Mouse (Mus musculus) heart, postnatal 0 days (tissue): ENCODE measurements around the gene Pspc1. TPM values are rescaled to one million over a fixed set of nuclear protein-coding genes. Genes with fewer than 3 reads are reported as not detected.
"Not testable (repeated sequence)": the region's sequence is repeated elsewhere in the genome, so short reads cannot be mapped to it uniquely, and the experiment has no call there.

ENCODE experiments used
- ATAC-seq: fragments of 200-750 bp; cut with Nextera tagmentation; 2 replicates; pipeline ENCODE4 v1.8.0; 2017; ENCODE audit warnings: low read depth, moderate number of reproducible peaks, moderate library complexity; ENCODE audit not compliant: insufficient read depth
- DNase-seq: peaks from one replicate; pipeline ENCODE4 v3.0.0-alpha.2; 2016; ENCODE audit warnings: low spot score
- H3K27ac ChIP-seq: fragments of 300-500 bp; sonication (generic); 2 replicates; pipeline ENCODE4 v1.5.1; 2014; ENCODE audit warnings: low read depth, mild to moderate bottlenecking
- H3K27me3 ChIP-seq: fragments of 300-500 bp; sonication (generic); 2 replicates; pipeline ENCODE4 v1.6.1; 2014; ENCODE audit warnings: low read length, mixed read lengths; ENCODE audit not compliant: control insufficient read depth, insufficient read depth
- H3K36me3 ChIP-seq: fragments of 300-500 bp; sonication (generic); replicated peaks from 2 replicates; pipeline ENCODE4 v1.6.1; 2014; ENCODE audit warnings: low read length, mixed read lengths; ENCODE audit not compliant: control insufficient read depth, insufficient read depth
- H3K4me1 ChIP-seq: fragments of 300-500 bp; sonication (generic); 2 replicates; pipeline ENCODE4 v1.6.1; 2014; ENCODE audit warnings: antibody characterized with exemption; ENCODE audit not compliant: control insufficient read depth, insufficient read depth
- H3K4me2 ChIP-seq: fragments of 300-500 bp; sonication (generic); 2 replicates; pipeline ENCODE4 v1.6.1; 2014; ENCODE audit warnings: low read depth, mild to moderate bottlenecking, low read length, moderate library complexity
- H3K4me3 ChIP-seq: fragments of 300-500 bp; sonication (generic); 2 replicates; pipeline ENCODE4 v1.5.1; 2014; ENCODE audit warnings: low read depth, low read length
- H3K9ac ChIP-seq: fragments of 300-500 bp; sonication (generic); replicated peaks from 2 replicates; pipeline ENCODE4 v1.6.1; 2014; ENCODE audit warnings: low read depth, low read length, mixed read lengths
- H3K9me3 ChIP-seq: fragments of 300-500 bp; sonication (generic); replicated peaks from 2 replicates; pipeline ENCODE4 v1.6.1; 2016; ENCODE audit warnings: low read length; ENCODE audit not compliant: control insufficient read depth
- CTCF ChIP-seq: IDR thresholded peaks from 2 replicates; pipeline ENCODE4 v1.5.1; 2016; ENCODE audit warnings: antibody characterized with exemption, control low read depth, low read depth
- EP300 ChIP-seq: IDR thresholded peaks from 2 replicates; pipeline ENCODE4 v1.6.1; 2016; ENCODE audit warnings: antibody characterized with exemption, low read depth
- WGBS: fragments of 180-500 bp; shearing (Covaris S2); extraction: QIAGEN DNeasy Blood & Tissue Kit; methylation state at CpG from one replicate; pipeline ENCODE4 v1.1.7; 2014; 5-methylcytosine and 5-hydroxymethylcytosine counted together
- polyA plus RNA-seq: library from polyadenylated mRNA; unstranded; fragments of >200 nt; fragmentation: Nextera tagmentation; extraction: Ambion mirVana; gene quantifications from 2 replicates; pipeline ENCODE4 v1.2.1, GENCODE M21; 2015
- total RNA-seq: library from RNA; depleted of rRNA; stranded (reverse); fragments of >200 nt; gene quantifications from 2 replicates; pipeline ENCODE4 v1.2.3, GENCODE M21; 2014; ENCODE audit warnings: low replicate concordance

Gene Pspc1
- total and polyA plus RNA-seq, 2 experiments from 2014 or later = 14.0 to 22.4 TPM

- Histone ChIP-seq H3K27ac (peak overlapping the region; percentile 95), H3K4me1 (peaks cover 11% of the 10 kb centered on the region), H3K9me3 (no peaks in the 10 kb centered on the region), H3K9ac (0 out of 2 replicates have a peak overlapping the region, but pooled peaks have one; percentile 26), H3K36me3 (no peaks in the 10 kb centered on the region), H3K4me2 (peak overlapping the region; percentile 91), H3K27me3 (no peaks in the 10 kb centered on the region), H3K4me3 (peak overlapping the region; percentile 86)
- no peak for DNase-seq
- ATAC-seq = no peak
- WGBS = 21% methylated on average over 3 of the region's 3 CpGs
- TF ChIP-seq EP300 (no peak), CTCF (no peak)
Observed at GRCm38 (mm10) chr14:56778933-56779300, 801 bp upstream of the Pspc1 start.

GRCm38 (mm10) chr14:56777360-56778136 lies 568 bp downstream of the Pspc1 start:
- ATAC-seq = peak; percentile 44
- Histone ChIP-seq H3K27ac (peak overlapping the region; percentile 95), H3K36me3 (no peaks in the 10 kb centered on the region)

GRCm38 (mm10) chr14:56776571-56777238 lies 1.4 kb downstream of the Pspc1 start:
- DNase-seq (no peak), ATAC-seq (no peak)
- peaks cover 5% of the 10 kb centered on the region; the same call in 1 of the 2 replicates for H3K36me3 ChIP-seq
- no peak for TF ChIP-seq CTCF
- no peak for TF ChIP-seq EP300
- H3K4me1 ChIP-seq = peaks cover 11% of the 10 kb centered on the region
- H3K4me3 ChIP-seq = peak overlapping the region; percentile 86
- H3K4me2 ChIP-seq = peak overlapping the region; percentile 91
- H3K27me3 ChIP-seq = no peaks in the 10 kb centered on the region
- WGBS = 14% methylated on average over 11 of the region's 11 CpGs
- H3K9ac ChIP-seq = peak overlapping the region; percentile 83
- no peak overlapping the region for H3K27ac ChIP-seq
- H3K9me3 ChIP-seq = no peaks in the 10 kb centered on the region

More at GRCm38 (mm10) chr14:56777360-56778136, 568 bp downstream of the Pspc1 start:
- Histone ChIP-seq H3K9ac (peak overlapping the region; percentile 83), H3K4me2 (peak overlapping the region; percentile 91), H3K9me3 (no peaks in the 10 kb centered on the region), H3K27me3 (no peaks in the 10 kb centered on the region), H3K4me3 (peak overlapping the region; percentile 86), H3K4me1 (peaks cover 11% of the 10 kb centered on the region)
- peak; percentile 69 for DNase-seq
- under 1% methylated on average over 71 of the region's 71 CpGs for WGBS
- TF ChIP-seq CTCF = no peak
- TF ChIP-seq EP300 = no peak

GRCm38 (mm10) chr14:56775416-56775815 lies 2.7 kb downstream of the Pspc1 start:
- TF ChIP-seq CTCF (no peak), EP300 (no peak)
- no peak overlapping the region for H3K4me3 ChIP-seq
- DNase-seq (no peak), ATAC-seq (no peak)
- H3K36me3 ChIP-seq = peaks cover 12% of the 10 kb centered on the region; the same call in 1 of the 2 replicates
- 61% methylated on average over 4 of the region's 4 CpGs for WGBS
- no peaks in the 10 kb centered on the region for H3K9me3 ChIP-seq
- 0 out of 2 replicates have a peak overlapping the region, but pooled peaks have one; percentile 91 for H3K4me2 ChIP-seq
- no peaks in the 10 kb centered on the region for H3K27me3 ChIP-seq
- no peak overlapping the region for H3K9ac ChIP-seq
- H3K27ac ChIP-seq = no peak overlapping the region
- H3K4me1 ChIP-seq = peaks cover 11% of the 10 kb centered on the region

GRCm38 (mm10) chr14:56766438-56766837 lies 11.7 kb downstream of the Pspc1 start:
- not testable (repeated sequence) for ATAC-seq
- peaks cover 34% of the 10 kb centered on the region for H3K36me3 ChIP-seq

GRCm38 (mm10) chr14:56765117-56765516 lies 13.0 kb downstream of the Pspc1 start:
- not testable (repeated sequence) for H3K4me3 ChIP-seq, H3K9me3 ChIP-seq, H3K27me3 ChIP-seq, H3K4me2 ChIP-seq, ATAC-seq, H3K4me1 ChIP-seq, DNase-seq, H3K9ac ChIP-seq, H3K27ac ChIP-seq
- peaks cover 42% of the 10 kb centered on the region for H3K36me3 ChIP-seq
- 88% methylated on average over 2 of the region's 3 CpGs for WGBS

More at GRCm38 (mm10) chr14:56766438-56766837, 11.7 kb downstream of the Pspc1 start:
- 94% methylated on average over 2 of the region's 2 CpGs for WGBS
- DNase-seq, H3K9me3 ChIP-seq, H3K4me1 ChIP-seq, H3K4me2 ChIP-seq, H3K4me3 ChIP-seq, H3K27ac ChIP-seq, H3K27me3 ChIP-seq, H3K9ac ChIP-seq: not testable (repeated sequence)
